In genomic region chr11:35980411-35980917, GRCm38 (mm10) we compare ENCODE assay signal across 8 mouse cellular contexts. TPM values are rescaled to one million over a fixed set of nuclear protein-coding genes. Genes with fewer than 3 reads are reported as not detected.
A peak's percentile ranks its signal among the peaks of the same experiment; 100 is the strongest.
DNase-seq lines count a peak whose midpoint lies in the region; ATAC-seq and TF ChIP-seq lines count a peak whose summit lies in the region.

Gene Wwc1 (minus strand): TSS chr11:35980527.

- H3K36me3 ChIP-seq in C2C12 (ENCODE audit: control insufficient read depth, insufficient read depth) = no peaks in the 10 kb centered on the region
- no peaks in the 10 kb centered on the region for H3K36me3 ChIP-seq in hindbrain, embryonic 13.5 days

- peak; percentile 65 for ATAC-seq in hindbrain, embryonic 13.5 days (ENCODE audit: low FRiP score)

- no peaks in the 10 kb centered on the region for H3K9me3 ChIP-seq in hindbrain, embryonic 13.5 days

- H3ac ChIP-seq in C2C12 (ENCODE audit: control insufficient read depth, insufficient read length, low read depth) = peak within 1 kb of the TSS; percentile 45

- no peak for TF ChIP-seq CTCF in C2C12 (IDR thresholded peaks at IDR 0.05; ENCODE audit: control insufficient read depth, insufficient read depth, insufficient read length)
- TF ChIP-seq CTCF in embryonic fibroblast, embryonic 13.5 days (IDR thresholded peaks at IDR 0.05; ENCODE audit: borderline replicate concordance, insufficient read depth, low read length) = no peak

- peak within 1 kb of the TSS; percentile 80 for H3K4me2 ChIP-seq in hindbrain, embryonic 13.5 days

- H3K4me3 ChIP-seq in C2C12 (ENCODE audit: insufficient read depth, poor library complexity, severe bottlenecking) = peak within 1 kb of the TSS; percentile 51
- peak within 1 kb of the TSS; percentile 74 for H3K4me3 ChIP-seq in embryonic fibroblast, embryonic 13.5 days (ENCODE audit: insufficient read depth, low read length)
- peak within 1 kb of the TSS; percentile 74 for H3K4me3 ChIP-seq in hindbrain, embryonic 13.5 days

- 0% methylated on average over 29 of the region's 47 CpGs for WGBS in hindbrain, embryonic 13.5 days

- peaks cover 15% of the 10 kb centered on the region for H3K4me1 ChIP-seq in embryonic fibroblast, embryonic 13.5 days (ENCODE audit: control insufficient read depth, insufficient read depth, low read length)
- H3K4me1 ChIP-seq in hindbrain, embryonic 13.5 days (replicated peaks) = peaks cover 45% of the 10 kb centered on the region

- H3K79me2 ChIP-seq in C2C12 (ENCODE audit: control insufficient read depth, insufficient read depth) = peaks cover 43% of the 10 kb centered on the region

- TF ChIP-seq POLR2A in embryonic fibroblast, embryonic 13.5 days (IDR thresholded peaks at IDR 0.05; ENCODE audit: low read depth, low read length) = 0 out of 2 replicates have a peak, but pooled peaks have one; percentile 26

- H3K27me3 ChIP-seq in C2C12 (ENCODE audit: control insufficient read depth, insufficient read depth, insufficient read length) = no peaks in the 10 kb centered on the region
- H3K27me3 ChIP-seq in hindbrain, embryonic 13.5 days = peaks cover 17% of the 10 kb centered on the region

- peak within 1 kb of the TSS; percentile 92 for H3K9ac ChIP-seq in hindbrain, embryonic 13.5 days

- DNase-seq in adrenal gland, adult 2 months = peak; percentile 86
- DNase-seq in layer of hippocampus, postnatal 25 days (ENCODE audit: extremely low spot score in 1 of 2, low spot score in 1 of 2) = peak; percentile 58 to 64
- DNase-seq in lung, postnatal 14 days = peak; percentile 73
- DNase-seq in right cerebral cortex, postnatal 25 days = peak; percentile 80
- no peak for DNase-seq in gastrocnemius, postnatal 25 days

- no peak within 1 kb of the TSS for H3K27ac ChIP-seq in embryonic fibroblast, embryonic 13.5 days (ENCODE audit: insufficient read depth, low read length)
- peak within 1 kb of the TSS; percentile 64 for H3K27ac ChIP-seq in hindbrain, embryonic 13.5 days

- H3K79me3 ChIP-seq in C2C12 (ENCODE audit: low read depth) = peaks cover 24% of the 10 kb centered on the region

TF ChIP-seq in C2C12, 6 proteins besides CTCF, POLR2A, EP300 and RAD21:
- peak; percentile 55 for TF ChIP-seq MAX (IDR thresholded peaks at IDR 0.05)
- TF ChIP-seq FOSL1 (IDR thresholded peaks at IDR 0.05; ENCODE audit: insufficient read depth, low read length, poor library complexity, severe bottlenecking) = no peak
- TF ChIP-seq MYOD1 (IDR thresholded peaks at IDR 0.05; ENCODE audit: control insufficient read depth, insufficient read length, low read depth) = no peak

RNA-seq across cellular contexts. Expression of gene Wwc1, which starts in this region (rescaled TPM):
- polyA plus RNA-seq in C2C12 (2012; fragmentation: generic; extraction: Trizol) = 4.6 TPM
- total RNA-seq in adrenal gland, adult 2 months (2021) = 10 to 100 TPM; 81.6 to 88.3 TPM
- polyA plus RNA-seq in adrenal gland, adult 2 months (2012; rRNA removed) = 27.1 and 35.2 TPM in 2 replicates
- 4.2 and 6.2 TPM in 2 replicates for polyA plus RNA-seq in embryonic fibroblast, embryonic 13.5 days (2011; ENCODE audit: insufficient read length, low read depth, missing spikeins)
- 6.7 and 7.1 TPM in 2 replicates for polyA plus RNA-seq in hindbrain, embryonic 13.5 days (2015; fragmentation: Nextera tagmentation; extraction: Ambion mirVana)
- total RNA-seq in layer of hippocampus, postnatal 25 days (2021) = 100 to 1,000 TPM; 101 to 122 TPM
- under 1 TPM in 1 of 2 experiments, not detected in 1; 0.32 TPM for total RNA-seq in gastrocnemius, postnatal 25 days (2021)

Comparison
In these comparisons a context has a peak if more than half of its experiments do, and no peak if none do; other contexts are left out.
1. RNA of gene Wwc1 (total RNA-seq): 101 to 122 TPM in layer of hippocampus, postnatal 25 days and 81.6 to 88.3 TPM in adrenal gland, adult 2 months; 0.32 TPM in gastrocnemius, postnatal 25 days; every median in the first group is over 10 times any median in the second.
2. Peak in every context shown above with its lines, with median percentiles within 50 percentile points of each other: H3K4me3 ChIP-seq.